Mouse (Mus musculus): Measurements from ENCODE around the gene Il4i1.
A peak's percentile ranks its signal among the peaks of the same experiment; 100 is the strongest.
"Not testable (repeated sequence)": the region's sequence is repeated elsewhere in the genome, so short reads cannot be mapped to it uniquely, and the experiment has no call there.

Il4i1 gene

GRCm38 (mm10) chr7:44863982-44864494 is 47.9 kb downstream of the Il4i1 start:
- no peak for DNase-seq (ENCODE audit: low spot score in 2 of 2)

- no peak for DNase-seq (ENCODE audit: low spot score in 2 of 2)
These were observed 48.7 kb downstream of the Il4i1 start for GRCm38 (mm10) chr7:44864595-44865542.

- DNase-seq (ENCODE audit: low spot score in 2 of 2), result peak in 1 of 2 experiments; percentile 51
These were observed 50.3 kb downstream of the Il4i1 start for GRCm38 (mm10) chr7:44866276-44867009.

- DNase-seq (ENCODE audit: low spot score in 2 of 2), result no peak
These were observed 51.0 kb downstream of the Il4i1 start for GRCm38 (mm10) chr7:44867010-44867702.

- DNase-seq (ENCODE audit: low spot score in 2 of 2), result no peak
These were observed 51.6 kb downstream of the Il4i1 start for GRCm38 (mm10) chr7:44867802-44868201.

GRCm38 (mm10) chr7:44868465-44868864 is 52.3 kb downstream of the Il4i1 start:
- DNase-seq (ENCODE audit: low spot score in 2 of 2), result no peak

GRCm38 (mm10) chr7:44868919-44869696 is 52.9 kb downstream of the Il4i1 start:
- DNase-seq (ENCODE audit: low spot score in 2 of 2), result peak; percentile 65 to 72

GRCm38 (mm10) chr7:44869697-44870528 is 53.7 kb downstream of the Il4i1 start, which contains the start of gene Ptov1:
Gene Ptov1, minus strand, starts transcription at chr7:44869788.
- DNase-seq (ENCODE audit: low spot score in 2 of 2), result peak; percentile 80 to 91

GRCm38 (mm10) chr7:44870614-44871013 is 54.4 kb downstream of the Il4i1 start:
- no peak for DNase-seq (ENCODE audit: low spot score in 2 of 2)

- no peak for DNase-seq (ENCODE audit: low spot score in 2 of 2)
These were observed 55.0 kb downstream of the Il4i1 start for GRCm38 (mm10) chr7:44871181-44871580.

- DNase-seq (ENCODE audit: low spot score in 2 of 2), result not testable (repeated sequence)
These were observed 55.6 kb downstream of the Il4i1 start for GRCm38 (mm10) chr7:44871774-44872173.

- no peak for DNase-seq (ENCODE audit: low spot score in 2 of 2)
These were observed 61.6 kb downstream of the Il4i1 start for GRCm38 (mm10) chr7:44877833-44878232.

- no peak for DNase-seq (ENCODE audit: low spot score in 2 of 2)
These were observed 66.8 kb downstream of the Il4i1 start for GRCm38 (mm10) chr7:44883036-44883435.

- no peak for DNase-seq (ENCODE audit: low spot score in 2 of 2)
These were observed 68.5 kb downstream of the Il4i1 start for GRCm38 (mm10) chr7:44884637-44885036.

GRCm38 (mm10) chr7:44886964-44887363 is 70.8 kb downstream of the Il4i1 start:
- no peak for DNase-seq (ENCODE audit: low spot score in 2 of 2)

- no peak for DNase-seq (ENCODE audit: low spot score in 2 of 2)
These were observed 72.3 kb downstream of the Il4i1 start for GRCm38 (mm10) chr7:44888256-44889105.

- DNase-seq (ENCODE audit: low spot score in 2 of 2), result no peak
These were observed 74.0 kb downstream of the Il4i1 start for GRCm38 (mm10) chr7:44890180-44890579.

Data from urinary bladder, adult 18-20 months (tissue).